Mouse (Mus musculus): Measurements from ENCODE around the gene Lgals2. TPM values are rescaled to one million over a fixed set of nuclear protein-coding genes. Genes with fewer than 3 reads are reported as not detected.
A peak's percentile ranks its signal among the peaks of the same experiment; 100 is the strongest.
"Not testable (repeated sequence)": the region's sequence is repeated elsewhere in the genome, so short reads cannot be mapped to it uniquely, and the experiment has no call there.

Lgals2 gene
- polyA plus RNA-seq, 1 experiment from 2014 or later: not detected

DNA sequence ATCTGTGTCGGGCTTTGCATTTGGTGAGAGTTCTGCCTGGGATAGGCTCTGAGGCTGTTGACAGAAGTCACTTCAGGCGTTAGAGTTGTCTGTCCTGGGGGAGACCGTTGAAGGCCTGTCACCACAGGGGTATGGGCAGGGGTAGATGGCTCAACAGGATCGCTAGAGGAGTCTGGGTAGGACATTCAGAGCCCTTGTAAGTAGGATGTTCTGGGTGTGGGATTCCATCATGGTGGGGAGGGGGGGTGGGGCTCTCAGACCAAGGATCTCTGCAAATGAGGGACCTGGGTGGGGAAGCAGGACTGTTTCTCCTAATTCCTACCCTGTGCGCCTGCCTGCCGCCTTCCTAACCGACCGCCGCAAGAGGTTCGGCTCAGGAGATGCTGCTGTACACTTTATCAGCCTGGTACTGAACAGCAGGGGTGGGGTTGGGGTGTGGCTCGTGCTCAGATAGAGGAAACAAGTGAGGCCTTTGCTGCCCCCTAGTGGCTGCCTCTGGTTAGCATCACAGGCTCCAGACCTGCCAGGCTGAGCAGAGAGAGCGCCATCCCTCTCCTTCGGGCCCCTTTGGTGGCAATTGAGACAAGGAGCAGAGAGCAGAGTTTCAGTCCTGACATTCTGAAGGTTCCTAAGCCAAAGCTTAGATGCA lies 3.7 kb downstream of the Lgals2 start:
- H3K27ac ChIP-seq (ENCODE audit: low read depth, low read length): no peak overlapping the region
- H3K4me1 ChIP-seq (replicated peaks; ENCODE audit: control insufficient read depth, insufficient read depth, low read length): peaks cover 3% of the 10 kb centered on the region; the same call in 1 of the 2 replicates
- no peak overlapping the region for H3K4me3 ChIP-seq (ENCODE audit: low read depth, low read length)
- H3K27me3 ChIP-seq (ENCODE audit: control insufficient read depth, insufficient read depth, low read length): 0 out of 2 replicates have a peak, but pooled peaks cover 2% of the 10 kb centered on the region
- no peaks in the 10 kb centered on the region for H3K9me3 ChIP-seq (ENCODE audit: control insufficient read depth, low read length)
- peak overlapping the region; percentile 29; the same call in 1 of the 2 replicates for H3K4me2 ChIP-seq (ENCODE audit: low read depth, low read length, severe bottlenecking)
- WGBS: 16% methylated on average over 13 of the region's 13 CpGs
- ATAC-seq (replicated peaks; ENCODE audit: low FRiP score) (peak; percentile 55; the same call in 1 of the 2 replicates), DNase-seq (ENCODE audit: low spot score) (peak; percentile 96)
- H3K36me3 ChIP-seq (ENCODE audit: control insufficient read depth, insufficient read depth, low read length): no peaks in the 10 kb centered on the region
- H3K9ac ChIP-seq (ENCODE audit: low read length): no peak overlapping the region

DNA sequence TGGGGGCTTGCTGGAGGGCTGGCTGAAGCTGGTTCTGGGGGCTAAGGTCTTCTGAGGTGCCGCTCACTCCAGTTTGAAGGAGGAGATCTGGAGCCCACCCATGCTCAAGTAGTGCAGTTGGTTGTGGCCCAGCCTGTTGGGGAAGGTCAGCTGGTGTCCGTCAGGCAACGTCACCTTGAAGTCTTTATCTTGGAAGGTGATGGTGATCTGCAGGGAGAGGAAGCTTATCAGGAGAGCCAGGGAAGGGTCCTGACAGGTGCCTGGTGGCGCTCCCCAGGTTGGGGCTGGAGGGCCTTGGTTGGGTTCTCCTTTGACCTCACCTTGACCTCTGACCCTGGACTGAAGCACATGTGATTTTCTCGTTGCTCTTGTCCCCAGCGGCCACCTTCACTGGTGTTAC lies 4.4 kb downstream of the Lgals2 start:
- H3K36me3 ChIP-seq (ENCODE audit: control insufficient read depth, insufficient read depth, low read length): no peaks in the 10 kb centered on the region
- H3K27me3 ChIP-seq (ENCODE audit: control insufficient read depth, insufficient read depth, low read length): 0 out of 2 replicates have a peak, but pooled peaks cover 2% of the 10 kb centered on the region
- ATAC-seq (replicated peaks; ENCODE audit: low FRiP score) (no peak), DNase-seq (ENCODE audit: low spot score) (no peak)
- WGBS: 70% methylated on average over 6 of the region's 6 CpGs
- H3K4me3 ChIP-seq (ENCODE audit: low read depth, low read length): no peak overlapping the region
- H3K27ac ChIP-seq (ENCODE audit: low read depth, low read length): no peak overlapping the region
- H3K9me3 ChIP-seq (ENCODE audit: control insufficient read depth, low read length): no peaks in the 10 kb centered on the region
- H3K4me2 ChIP-seq (ENCODE audit: low read depth, low read length, severe bottlenecking): no peak overlapping the region
- peaks cover 3% of the 10 kb centered on the region; the same call in 1 of the 2 replicates for H3K4me1 ChIP-seq (replicated peaks; ENCODE audit: control insufficient read depth, insufficient read depth, low read length)
- H3K9ac ChIP-seq (ENCODE audit: low read length): no peak overlapping the region

- WGBS: 76% methylated on average over 14 of the region's 15 CpGs
- Histone ChIP-seq H3K4me3 (ENCODE audit: low read depth, low read length) (no peak overlapping the region), H3K9me3 (ENCODE audit: control insufficient read depth, low read length) (no peaks in the 10 kb centered on the region), H3K36me3 (ENCODE audit: control insufficient read depth, insufficient read depth, low read length) (no peaks in the 10 kb centered on the region), H3K9ac (ENCODE audit: low read length) (no peak overlapping the region), H3K27ac (ENCODE audit: low read depth, low read length) (no peak overlapping the region), H3K4me1 (replicated peaks; ENCODE audit: control insufficient read depth, insufficient read depth, low read length) (peaks cover 3% of the 10 kb centered on the region; the same call in 1 of the 2 replicates), H3K27me3 (ENCODE audit: control insufficient read depth, insufficient read depth, low read length) (0 out of 2 replicates have a peak, but pooled peaks cover 2% of the 10 kb centered on the region), H3K4me2 (ENCODE audit: low read depth, low read length, severe bottlenecking) (no peak overlapping the region)
- DNase-seq (ENCODE audit: low spot score): no peak
- no peak for ATAC-seq (replicated peaks; ENCODE audit: low FRiP score)
Measured at GRCm38 (mm10) chr15:78850059-78850824, 5.1 kb downstream of the Lgals2 start.

DNA sequence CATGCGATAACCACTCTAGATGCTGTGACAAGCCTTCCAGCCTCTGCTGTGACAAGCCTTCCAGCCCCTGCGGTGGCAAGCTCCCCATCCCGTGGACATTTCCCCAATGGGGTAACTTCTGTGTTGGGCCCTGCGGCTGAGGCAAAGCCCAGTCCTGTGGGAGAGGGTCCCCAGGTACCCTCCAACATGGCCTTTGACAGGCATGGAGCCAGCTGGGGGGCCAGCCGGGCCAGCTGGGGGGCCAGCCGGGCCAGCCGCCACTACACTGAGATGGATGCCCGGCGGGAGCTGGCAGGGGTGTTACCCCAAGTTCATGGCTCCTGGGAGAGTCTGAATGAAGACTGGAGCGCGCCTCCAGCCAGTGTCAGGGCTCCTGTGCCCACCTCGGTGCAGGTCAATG lies 5.8 kb downstream of the Lgals2 start:
- ATAC-seq (replicated peaks; ENCODE audit: low FRiP score) (no peak), DNase-seq (ENCODE audit: low spot score) (no peak)
- Histone ChIP-seq H3K4me1 (replicated peaks; ENCODE audit: control insufficient read depth, insufficient read depth, low read length) (peaks cover 3% of the 10 kb centered on the region; the same call in 1 of the 2 replicates), H3K4me3 (ENCODE audit: low read depth, low read length) (no peak overlapping the region), H3K9ac (ENCODE audit: low read length) (no peak overlapping the region), H3K4me2 (ENCODE audit: low read depth, low read length, severe bottlenecking) (no peak overlapping the region), H3K27me3 (ENCODE audit: control insufficient read depth, insufficient read depth, low read length) (peaks cover 4% of the 10 kb centered on the region; the same call in 1 of the 2 replicates), H3K36me3 (ENCODE audit: control insufficient read depth, insufficient read depth, low read length) (no peaks in the 10 kb centered on the region), H3K27ac (ENCODE audit: low read depth, low read length) (no peak overlapping the region), H3K9me3 (ENCODE audit: control insufficient read depth, low read length) (no peaks in the 10 kb centered on the region)
- 87% methylated on average over 12 of the region's 12 CpGs for WGBS

DNA sequence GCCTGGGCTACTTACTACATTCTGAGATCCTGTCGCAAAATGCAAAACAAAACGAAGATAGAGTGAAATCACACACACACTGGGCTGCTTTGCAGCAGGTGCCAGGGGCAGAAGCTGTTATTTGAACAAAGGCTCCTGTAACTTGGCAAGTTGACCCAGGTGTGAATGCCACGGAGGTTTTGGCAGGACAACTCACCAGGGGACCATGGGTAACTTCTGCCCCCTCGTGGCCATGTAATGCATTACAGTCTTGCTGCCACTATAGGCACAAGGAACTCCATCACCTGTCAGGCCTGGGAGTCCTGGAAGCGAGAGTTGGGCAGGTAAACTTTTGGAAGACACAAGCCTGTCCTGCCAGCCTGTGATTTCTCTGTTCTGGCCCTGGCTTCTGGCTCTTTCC lies 6.9 kb downstream of the Lgals2 start:
- Histone ChIP-seq H3K4me3 (ENCODE audit: low read depth, low read length) (no peak overlapping the region), H3K9ac (ENCODE audit: low read length) (no peak overlapping the region), H3K27ac (ENCODE audit: low read depth, low read length) (no peak overlapping the region), H3K9me3 (ENCODE audit: control insufficient read depth, low read length) (no peaks in the 10 kb centered on the region), H3K27me3 (ENCODE audit: control insufficient read depth, insufficient read depth, low read length) (peaks cover 14% of the 10 kb centered on the region), H3K36me3 (ENCODE audit: control insufficient read depth, insufficient read depth, low read length) (no peaks in the 10 kb centered on the region), H3K4me1 (replicated peaks; ENCODE audit: control insufficient read depth, insufficient read depth, low read length) (peaks cover 3% of the 10 kb centered on the region; the same call in 1 of the 2 replicates), H3K4me2 (ENCODE audit: low read depth, low read length, severe bottlenecking) (no peak overlapping the region)
- no peak for ATAC-seq (replicated peaks; ENCODE audit: low FRiP score)
- 29% methylated on average over 5 of the region's 5 CpGs for WGBS
- DNase-seq (ENCODE audit: low spot score): peak; percentile 86

- WGBS: 83% methylated on average over 7 of the region's 7 CpGs
- Histone ChIP-seq H3K27me3 (ENCODE audit: control insufficient read depth, insufficient read depth, low read length) (peaks cover 29% of the 10 kb centered on the region), H3K4me1 (replicated peaks; ENCODE audit: control insufficient read depth, insufficient read depth, low read length) (peaks cover 12% of the 10 kb centered on the region; the same call in 1 of the 2 replicates)
- H3K9me3 ChIP-seq (ENCODE audit: control insufficient read depth, low read length); H3K27ac ChIP-seq (ENCODE audit: low read depth, low read length); H3K36me3 ChIP-seq (ENCODE audit: control insufficient read depth, insufficient read depth, low read length); DNase-seq (ENCODE audit: low spot score); ATAC-seq (replicated peaks; ENCODE audit: low FRiP score); H3K4me2 ChIP-seq (ENCODE audit: low read depth, low read length, severe bottlenecking); H3K4me3 ChIP-seq (ENCODE audit: low read depth, low read length); H3K9ac ChIP-seq (ENCODE audit: low read length): not testable (repeated sequence)
Measured at GRCm38 (mm10) chr15:78846805-78847204, 8.5 kb downstream of the Lgals2 start.

DNA sequence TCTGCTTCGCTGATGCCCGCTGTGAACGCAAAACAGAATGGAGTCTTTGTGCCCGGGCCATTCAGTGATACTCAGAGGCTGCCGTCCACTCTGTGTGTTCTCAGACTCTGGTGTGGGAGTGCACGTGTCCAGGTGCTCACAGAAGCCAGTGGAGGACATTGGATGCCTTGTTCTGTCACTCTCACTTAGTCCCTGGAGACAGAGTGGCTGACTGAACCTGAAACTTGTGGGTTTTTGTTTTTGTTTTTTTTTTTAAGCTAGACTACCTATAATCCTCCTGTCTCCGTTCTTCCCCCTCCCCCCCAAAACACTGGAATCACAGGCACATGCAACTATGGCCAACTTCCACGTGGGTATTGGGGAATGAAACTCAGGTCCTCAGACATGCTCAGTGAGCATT lies 9.0 kb downstream of the Lgals2 start:
- no peak for ATAC-seq (replicated peaks; ENCODE audit: low FRiP score)
- Histone ChIP-seq H3K4me3 (ENCODE audit: low read depth, low read length) (no peak overlapping the region), H3K4me2 (ENCODE audit: low read depth, low read length, severe bottlenecking) (no peak overlapping the region), H3K4me1 (replicated peaks; ENCODE audit: control insufficient read depth, insufficient read depth, low read length) (peaks cover 9% of the 10 kb centered on the region; the same call in 1 of the 2 replicates), H3K27me3 (ENCODE audit: control insufficient read depth, insufficient read depth, low read length) (peaks cover 33% of the 10 kb centered on the region), H3K36me3 (ENCODE audit: control insufficient read depth, insufficient read depth, low read length) (no peaks in the 10 kb centered on the region), H3K9ac (ENCODE audit: low read length) (no peak overlapping the region), H3K27ac (ENCODE audit: low read depth, low read length) (no peak overlapping the region), H3K9me3 (ENCODE audit: control insufficient read depth, low read length) (no peaks in the 10 kb centered on the region)
- DNase-seq (ENCODE audit: low spot score): no peak
- WGBS: 81% methylated on average over 8 of the region's 8 CpGs

GRCm38 (mm10) chr15:78845867-78846266 lies 9.5 kb downstream of the Lgals2 start:
- H3K9me3 ChIP-seq (ENCODE audit: control insufficient read depth, low read length): no peaks in the 10 kb centered on the region
- H3K4me1 ChIP-seq (replicated peaks; ENCODE audit: control insufficient read depth, insufficient read depth, low read length): peaks cover 9% of the 10 kb centered on the region; the same call in 1 of the 2 replicates
- H3K27ac ChIP-seq (ENCODE audit: low read depth, low read length): no peak overlapping the region
- no peak overlapping the region for H3K4me2 ChIP-seq (ENCODE audit: low read depth, low read length, severe bottlenecking)
- 88% methylated on average over 8 of the region's 8 CpGs for WGBS
- ATAC-seq (replicated peaks; ENCODE audit: low FRiP score) (no peak), DNase-seq (ENCODE audit: low spot score) (no peak)
- H3K36me3 ChIP-seq (ENCODE audit: control insufficient read depth, insufficient read depth, low read length): no peaks in the 10 kb centered on the region
- H3K4me3 ChIP-seq (ENCODE audit: low read depth, low read length): no peak overlapping the region
- H3K27me3 ChIP-seq (ENCODE audit: control insufficient read depth, insufficient read depth, low read length): peaks cover 36% of the 10 kb centered on the region
- H3K9ac ChIP-seq (ENCODE audit: low read length): no peak overlapping the region
